Mouse (Mus musculus) liver, adult 2 months (tissue): ENCODE measurements around the gene Gsta3. TPM values are rescaled to one million over a fixed set of nuclear protein-coding genes. Genes with fewer than 3 reads are reported as not detected.

Source experiments
- DNase-seq: peaks from one replicate; pipeline ENCODE4 v3.0.0-alpha.2; 2011; ENCODE audit warnings: low read depth, low spot score; ENCODE audit errors: extremely low read depth
- H3K27ac ChIP-seq: fragments of 200-500 bp; replicated peaks from 2 replicates; pipeline ENCODE4 v1.5.1; 2012; ENCODE audit warnings: low read depth, mild to moderate bottlenecking, control low read depth, inconsistent platforms, low read length; ENCODE audit not compliant: insufficient read depth
- H3K27me3 ChIP-seq: fragments of 200-500 bp; 2 replicates; pipeline ENCODE4 v1.6.1; 2012; ENCODE audit warnings: mild to moderate bottlenecking, moderate library complexity, low read length, inconsistent platforms; ENCODE audit not compliant: control insufficient read depth, insufficient read depth
- H3K36me3 ChIP-seq: fragments of 200-500 bp; 2 replicates; pipeline ENCODE4 v1.6.1; 2012; ENCODE audit warnings: low read length, inconsistent platforms; ENCODE audit not compliant: control insufficient read depth, insufficient read depth
- H3K4me1 ChIP-seq: fragments of 200-500 bp; 2 replicates; pipeline ENCODE4 v1.6.1; 2011; ENCODE audit warnings: low read length; ENCODE audit not compliant: control insufficient read depth, insufficient read depth
- H3K4me3 ChIP-seq: fragments of 200-500 bp; 2 replicates; pipeline ENCODE4 v1.5.1; 2011; ENCODE audit warnings: low read depth, mild to moderate bottlenecking, control low read depth, low read length, moderate library complexity; ENCODE audit not compliant: insufficient read depth
- H3K79me2 ChIP-seq: fragments of 200-500 bp; 2 replicates; pipeline ENCODE4 v1.6.1; 2012; ENCODE audit warnings: inconsistent platforms, mild to moderate bottlenecking, low read length, moderate library complexity; ENCODE audit not compliant: control insufficient read depth, insufficient read depth
- H3K9ac ChIP-seq: fragments of 200-500 bp; 2 replicates; pipeline ENCODE4 v1.6.1; 2012; ENCODE audit warnings: low read depth, mild to moderate bottlenecking, control low read depth, inconsistent platforms, low read length
- CTCF ChIP-seq: fragments of 200-500 bp; IDR thresholded peaks from 2 replicates; pipeline ENCODE4 v1.5.1; 2011; ENCODE audit warnings: low read depth, low read length, control low read depth
- POLR2A ChIP-seq: fragments of 200-500 bp; IDR thresholded peaks from 2 replicates; pipeline ENCODE4 v1.6.1; 2011; ENCODE audit warnings: low read length, control low read depth; ENCODE audit not compliant: insufficient read depth; ENCODE audit errors: extremely low read depth
- WGBS: fragments of 180-500 bp; shearing (Covaris S2); methylation state at CpG from one replicate; pipeline ENCODE4 v1.1.7; 2018; 5-methylcytosine and 5-hydroxymethylcytosine counted together
- polyA plus RNA-seq: library from polyadenylated mRNA; depleted of rRNA; stranded (reverse); fragments of >200 nt; gene quantifications from 2 replicates; pipeline ENCODE4 v1.2.3, GENCODE M21; 2012
- total RNA-seq: library from RNA; depleted of rRNA; stranded (reverse); fragments of >200 nt; gene quantifications from 2 replicates; pipeline ENCODE4 v1.2.3, GENCODE M21; 2014

The Gsta3 gene
- total and polyA plus RNA-seq, 2 experiments = 586 to 2,301 TPM

GRCm38 (mm10) chr1:21292590-21292989 lies 52.2 kb downstream of the Gsta3 start:
- WGBS = 62% methylated on average over 1 of the region's 1 CpGs
- Histone ChIP-seq H3K36me3 (peaks cover 1% of the 10 kb centered on the region; the same call in 1 of the 2 replicates), H3K4me1 (no peaks in the 10 kb centered on the region; the same call in 1 of the 2 replicates), H3K9ac (no peak overlapping the region), H3K27me3 (no peaks in the 10 kb centered on the region), H3K79me2 (no peaks in the 10 kb centered on the region), H3K27ac (no peak overlapping the region), H3K4me3 (no peak overlapping the region)
- no peak for TF ChIP-seq CTCF
- no peak for TF ChIP-seq POLR2A
- no peak for DNase-seq

GRCm38 (mm10) chr1:21296169-21296568 lies 55.8 kb downstream of the Gsta3 start:
- WGBS = 93% methylated on average over 1 of the region's 1 CpGs
- Histone ChIP-seq H3K4me3 (no peak overlapping the region), H3K4me1 (no peaks in the 10 kb centered on the region; the same call in 1 of the 2 replicates), H3K9ac (no peak overlapping the region), H3K27me3 (no peaks in the 10 kb centered on the region), H3K27ac (no peak overlapping the region), H3K36me3 (peaks cover 1% of the 10 kb centered on the region; the same call in 1 of the 2 replicates), H3K79me2 (no peaks in the 10 kb centered on the region)
- DNase-seq = peak; percentile 41
- no peak for TF ChIP-seq POLR2A
- TF ChIP-seq CTCF = no peak

GRCm38 (mm10) chr1:21298114-21298513 lies 57.7 kb downstream of the Gsta3 start:
- H3K4me1 ChIP-seq = no peaks in the 10 kb centered on the region; the same call in 1 of the 2 replicates
- no peak for TF ChIP-seq POLR2A
- no peak for TF ChIP-seq CTCF

GRCm38 (mm10) chr1:21299826-21300225 lies 59.4 kb downstream of the Gsta3 start:
- H3K79me2 ChIP-seq = no peaks in the 10 kb centered on the region
- no peak overlapping the region for H3K9ac ChIP-seq
- peak; percentile 66 for DNase-seq
- H3K27me3 ChIP-seq = no peaks in the 10 kb centered on the region
- no peaks in the 10 kb centered on the region for H3K36me3 ChIP-seq
- no peak for TF ChIP-seq CTCF
- no peak for TF ChIP-seq POLR2A
- peak overlapping the region; percentile 52; the same call in 1 of the 2 replicates for H3K4me3 ChIP-seq
- peak overlapping the region; percentile 23; the same call in 1 of the 2 replicates for H3K27ac ChIP-seq
- peaks cover 9% of the 10 kb centered on the region; the same call in 1 of the 2 replicates for H3K4me1 ChIP-seq
- WGBS = 50% methylated on average over 3 of the region's 3 CpGs

More at GRCm38 (mm10) chr1:21298114-21298513, 57.7 kb downstream of the Gsta3 start:
- Histone ChIP-seq H3K27me3 (no peaks in the 10 kb centered on the region), H3K79me2 (no peaks in the 10 kb centered on the region), H3K9ac (no peak overlapping the region), H3K36me3 (no peaks in the 10 kb centered on the region; the same call in 1 of the 2 replicates), H3K27ac (no peak overlapping the region), H3K4me3 (no peak overlapping the region; the same call in 1 of the 2 replicates)
- DNase-seq = no peak
- 95% methylated on average over 4 of the region's 4 CpGs for WGBS

GRCm38 (mm10) chr1:21301686-21302085 lies 61.3 kb downstream of the Gsta3 start:
- 69% methylated on average over 3 of the region's 3 CpGs for WGBS
- Histone ChIP-seq H3K4me3 (no peak overlapping the region), H3K79me2 (no peaks in the 10 kb centered on the region), H3K9ac (no peak overlapping the region), H3K27ac (no peak overlapping the region), H3K36me3 (no peaks in the 10 kb centered on the region), H3K27me3 (no peaks in the 10 kb centered on the region), H3K4me1 (peaks cover 20% of the 10 kb centered on the region)
- DNase-seq = no peak
- TF ChIP-seq CTCF (no peak), POLR2A (no peak)

- peaks cover 20% of the 10 kb centered on the region for H3K4me1 ChIP-seq
- WGBS = 19% methylated on average over 3 of the region's 3 CpGs
- no peaks in the 10 kb centered on the region for H3K27me3 ChIP-seq
- H3K9ac ChIP-seq = peak overlapping the region; percentile 19; the same call in 1 of the 2 replicates
- no peaks in the 10 kb centered on the region for H3K79me2 ChIP-seq
- no peaks in the 10 kb centered on the region for H3K36me3 ChIP-seq
- DNase-seq = peak; percentile 96
- peak; percentile 18; the same call in 1 of the 2 replicates for TF ChIP-seq CTCF
- no peak for TF ChIP-seq POLR2A
- H3K27ac ChIP-seq = peak overlapping the region; percentile 96
- no peak overlapping the region for H3K4me3 ChIP-seq
These were observed 63.8 kb downstream of the Gsta3 start for GRCm38 (mm10) chr1:21304174-21304573.
